Mouse (Mus musculus) c-Kit-positive CD71-positive TER-119-positive erythroid progenitor cells, embryonic 14.5 days (primary cell): ENCODE measurements around the gene Otub1.

Source experiments
- DNase-seq: peaks from one replicate; pipeline ENCODE4 v3.0.0-alpha.2; 2013; ENCODE audit warnings: low spot score

Otub1 gene

DNA sequence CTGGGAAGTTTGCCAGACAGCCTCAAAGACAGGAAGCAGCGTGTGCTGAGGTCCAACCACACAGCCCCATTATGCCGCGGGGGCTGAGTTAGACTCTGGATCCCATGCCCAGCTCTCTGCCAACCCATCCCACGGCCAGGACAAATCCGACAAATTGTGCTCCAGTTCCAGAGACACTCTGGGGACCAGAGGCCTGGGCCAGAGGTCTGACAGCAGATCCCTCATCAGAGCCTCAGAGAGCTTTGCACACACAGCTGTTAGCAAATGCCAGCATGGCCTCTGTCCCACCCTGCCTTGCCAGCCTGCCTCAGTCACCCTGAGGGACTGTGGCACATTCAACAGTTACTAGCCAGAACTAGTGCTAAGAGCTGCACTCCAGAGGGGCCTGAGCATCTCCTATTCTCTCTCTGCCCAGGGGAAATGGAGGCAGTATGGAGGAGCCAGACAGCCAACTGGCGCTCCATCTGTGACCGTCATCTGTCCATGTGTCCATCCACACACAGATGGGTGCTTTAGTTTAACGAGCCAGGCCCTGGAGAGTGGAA, 57.5 kb downstream of the Otub1 start:
- DNase-seq, result no peak
